13 mouse cellular contexts compared by ENCODE assay signal in genomic region chr5:88939151-88939550, GRCm38 (mm10). TPM values are rescaled to one million over a fixed set of nuclear protein-coding genes. Genes with fewer than 3 reads are reported as not detected.
DNase-seq lines count a peak whose midpoint lies in the region; ATAC-seq and TF ChIP-seq lines count a peak whose summit lies in the region.
"Had no signal": no experiment of that assay in that cellular context is flagged by ENCODE, and none has a peak within 500 bp of the region (broad histone marks: within the 10 kb centered on the region; RNA-seq: fewer than 3 reads in every experiment).

No protein-coding gene starts in this region.

- H3K4me3 ChIP-seq in liver, adult 2 months (ENCODE audit: insufficient read depth, low read depth, low read length), result no peak overlapping the region
- no peak overlapping the region for H3K4me3 ChIP-seq in liver, embryonic 11.5 days (ENCODE audit: low read depth, low read length)
- H3K4me3 ChIP-seq in small intestine, adult 2 months (ENCODE audit: low read depth, low read length), result no peak overlapping the region
- H3K4me3 ChIP-seq: lung, embryonic 15.5 days had no signal

- H3K27ac ChIP-seq in liver, adult 2 months (replicated peaks; ENCODE audit: insufficient read depth, low read depth, low read length), result peak overlapping the region; percentile 88
- no peak overlapping the region for H3K27ac ChIP-seq in liver, embryonic 11.5 days (ENCODE audit: low read depth, low read length)
- peak overlapping the region; percentile 84 for H3K27ac ChIP-seq in small intestine, adult 2 months (ENCODE audit: insufficient read depth, low read depth, low read length)
- H3K27ac ChIP-seq: lung, embryonic 15.5 days had no signal

- TF ChIP-seq CTCF in liver, adult 2 months (IDR thresholded peaks at IDR 0.05; ENCODE audit: low read depth, low read length), result no peak
- TF ChIP-seq CTCF in small intestine, adult 2 months (IDR thresholded peaks at IDR 0.05; ENCODE audit: extremely low read depth, insufficient read length, insufficient replicate concordance, low read depth, low read length), result no peak

- H3K79me2 ChIP-seq in liver, adult 2 months (ENCODE audit: control insufficient read depth, insufficient read depth, low read length), result peaks cover 13% of the 10 kb centered on the region; the same call in 1 of the 2 replicates

- ATAC-seq in liver, embryonic 11.5 days (replicated peaks; ENCODE audit: low FRiP score), result no peak

- H3K4me1 ChIP-seq in liver, adult 2 months (ENCODE audit: control insufficient read depth, insufficient read depth, low read length), result peaks cover 26% of the 10 kb centered on the region
- H3K4me1 ChIP-seq in liver, embryonic 11.5 days (replicated peaks; ENCODE audit: control insufficient read depth, insufficient read depth, low read length), result no peaks in the 10 kb centered on the region; the same call in 1 of the 2 replicates
- peaks cover 12% of the 10 kb centered on the region; the same call in 1 of the 2 replicates for H3K4me1 ChIP-seq in small intestine, adult 2 months (ENCODE audit: control insufficient read depth, insufficient read depth, insufficient read length, low read length)

- no peaks in the 10 kb centered on the region for H3K9me3 ChIP-seq in liver, embryonic 11.5 days (ENCODE audit: control insufficient read depth, low read length)
- H3K9me3 ChIP-seq: lung, embryonic 15.5 days had no signal

- WGBS in liver, adult 2 months, result 30% methylated on average over 6 of the region's 6 CpGs
- WGBS in liver, embryonic 11.5 days, result 79% methylated on average over 6 of the region's 6 CpGs
- whole genome bisulfite sequencing in small intestine, adult 2 months, result 40% methylated on average over 6 of the region's 6 CpGs

- intact Hi-C loops in gastrocnemius, postnatal 36 days (cut with DNase I), result loop anchor here (5.0 kb wide), 1 partner anchor 33 kb away; no protein-coding TSS in a partner anchor

- peak; percentile 42 to 69 for DNase-seq in gastrocnemius, adult 8-10 months (ENCODE audit: low spot score in 2 of 2)
- DNase-seq in gastrocnemius, postnatal 36 days, result no peak
- peak; percentile 79 for DNase-seq in liver, adult 2 months (ENCODE audit: extremely low read depth, low read depth, low spot score)
- no peak for DNase-seq in liver, embryonic 11.5 days (ENCODE audit: low spot score)
- peak; percentile 70 for DNase-seq in gastrocnemius, postnatal 25 days
- DNase-seq in T-cell, adult 2 months (ENCODE audit: low spot score), result no peak
- no peak for DNase-seq in natural killer cell, adult 2 months (ENCODE audit: low spot score in 2 of 2)
- DNase-seq: cerebellum, postnatal 36 days; midbrain, embryonic 14.5 days; thymus, postnatal 4 days had no signal

- TF ChIP-seq POLR2A in liver, adult 2 months (IDR thresholded peaks at IDR 0.05; ENCODE audit: extremely low read depth, insufficient read depth, low read length), result no peak
- TF ChIP-seq POLR2A in small intestine, adult 2 months (IDR thresholded peaks at IDR 0.05; ENCODE audit: low read depth, low read length), result no peak

- no peaks in the 10 kb centered on the region for H3K36me3 ChIP-seq in liver, adult 2 months (ENCODE audit: control insufficient read depth, insufficient read depth, low read length)
- no peaks in the 10 kb centered on the region for H3K36me3 ChIP-seq in liver, embryonic 11.5 days (ENCODE audit: control insufficient read depth, insufficient read depth, low read length)
- H3K36me3 ChIP-seq in small intestine, adult 2 months (ENCODE audit: control insufficient read depth, insufficient read depth, low read length), result no peaks in the 10 kb centered on the region; the same call in 1 of the 2 replicates
- H3K36me3 ChIP-seq: lung, embryonic 15.5 days had no signal

- no peaks in the 10 kb centered on the region for H3K27me3 ChIP-seq in liver, adult 2 months (ENCODE audit: control insufficient read depth, insufficient read depth, low read length)
- no peaks in the 10 kb centered on the region for H3K27me3 ChIP-seq in liver, embryonic 11.5 days (replicated peaks; ENCODE audit: control insufficient read depth, insufficient read depth, low read length)
- no peaks in the 10 kb centered on the region for H3K27me3 ChIP-seq in small intestine, adult 2 months (ENCODE audit: control insufficient read depth, insufficient read depth, low read length)
- H3K27me3 ChIP-seq: lung, embryonic 15.5 days had no signal

- H3K4me2 ChIP-seq in liver, embryonic 11.5 days, result no peak overlapping the region
- H3K4me2 ChIP-seq: lung, embryonic 15.5 days had no signal

- H3K9ac ChIP-seq in liver, adult 2 months (ENCODE audit: low read depth, low read length), result peak overlapping the region; percentile 46; the same call in 1 of the 2 replicates
- H3K9ac ChIP-seq in liver, embryonic 11.5 days (ENCODE audit: low read depth, low read length), result no peak overlapping the region
- H3K9ac ChIP-seq: lung, embryonic 15.5 days had no signal

RNA-seq across cellular contexts. Expression of gene Slc4a4, which starts 52.5 kb away (rescaled TPM):
- total RNA-seq in gastrocnemius, adult 8-10 months (2022), result 10 to 100 TPM; 20.2 to 38.8 (median 23.6) TPM
- 10 to 100 TPM; 15.3 to 20.3 TPM for total RNA-seq in gastrocnemius, postnatal 36 days (2021)
- 30.2 and 33.4 TPM in 2 replicates for total RNA-seq in liver, adult 2 months (2014; rRNA removed)
- polyA plus RNA-seq in liver, adult 2 months (2012; rRNA removed), result 12.0 and 15.9 TPM in 2 replicates
- 1.2 and 1.5 TPM in 2 replicates for polyA plus RNA-seq in liver, embryonic 11.5 days (2014; fragmentation: Nextera tagmentation; extraction: Ambion mirVana)
- 10 to 100 TPM in 1 of 2 experiments, 1 to 10 TPM in 1; 9.7 to 12.3 TPM for total RNA-seq in gastrocnemius, postnatal 25 days (2021)
- polyA plus RNA-seq in small intestine, adult 2 months (2012; rRNA removed), result 11.0 and 15.3 TPM in 2 replicates
- total RNA-seq: MEL had no signal

Comparison
In these comparisons a context has a peak if more than half of its experiments do, and no peak if none do; other contexts are left out.
1. DNase-seq: peak in gastrocnemius, adult 8-10 months (2 of 2), liver, adult 2 months (single experiment) and gastrocnemius, postnatal 25 days (single experiment); none in gastrocnemius, postnatal 36 days (0 of 2), liver, embryonic 11.5 days (single experiment), T-cell, adult 2 months (single experiment) and natural killer cell, adult 2 months (0 of 2).